Comparison of ENCODE assay signal across 9 mouse cellular contexts in genomic region chrX:37811179-37811578, GRCm38 (mm10). TPM values are rescaled to one million over a fixed set of nuclear protein-coding genes. Genes with fewer than 3 reads are reported as not detected.
DNase-seq lines count a peak whose midpoint lies in the region; ATAC-seq and TF ChIP-seq lines count a peak whose summit lies in the region.
"Had no signal": no experiment of that assay in that cellular context is flagged by ENCODE, and none has a peak within 500 bp of the region (broad histone marks: within the 10 kb centered on the region; RNA-seq: fewer than 3 reads in every experiment).

No protein-coding gene starts in this region.

- no peaks in the 10 kb centered on the region for H3K9me3 ChIP-seq in midbrain, embryonic 14.5 days (ENCODE audit: control insufficient read depth, low read length)
- H3K9me3 ChIP-seq in midbrain, embryonic 13.5 days = no peaks in the 10 kb centered on the region
- H3K9me3 ChIP-seq: limb, embryonic 15.5 days had no signal

- ATAC-seq in midbrain, embryonic 14.5 days (ENCODE audit: low FRiP score, low TSS enrichment) = no peak
- no peak for ATAC-seq in midbrain, embryonic 13.5 days

- no peak overlapping the region for H3K4me2 ChIP-seq in midbrain, embryonic 14.5 days (ENCODE audit: low read length)
- H3K4me2 ChIP-seq in midbrain, embryonic 13.5 days (replicated peaks) = no peak overlapping the region
- H3K4me2 ChIP-seq: limb, embryonic 15.5 days had no signal

- H3K4me3 ChIP-seq in gastrocnemius, adult 2 months = no peak overlapping the region
- H3K4me3 ChIP-seq in midbrain, embryonic 14.5 days (replicated peaks; ENCODE audit: low read depth, low read length) = no peak overlapping the region
- no peak overlapping the region for H3K4me3 ChIP-seq in midbrain, embryonic 13.5 days (replicated peaks)
- H3K4me3 ChIP-seq: limb, embryonic 15.5 days had no signal

- H3K27ac ChIP-seq in gastrocnemius, adult 2 months = no peak overlapping the region
- no peak overlapping the region for H3K27ac ChIP-seq in midbrain, embryonic 14.5 days (replicated peaks; ENCODE audit: low read depth, low read length)
- no peak overlapping the region for H3K27ac ChIP-seq in midbrain, embryonic 13.5 days
- H3K27ac ChIP-seq: limb, embryonic 15.5 days had no signal

- TF ChIP-seq CTCF in gastrocnemius, adult 2 months (IDR thresholded peaks at IDR 0.05) = peak; percentile 74

- intact Hi-C loops in gastrocnemius, adult 2 months (cut with DNase I) = no loop called here

- no peaks in the 10 kb centered on the region for H3K27me3 ChIP-seq in midbrain, embryonic 14.5 days (ENCODE audit: control insufficient read depth, insufficient read depth, low read length)
- no peaks in the 10 kb centered on the region for H3K27me3 ChIP-seq in midbrain, embryonic 13.5 days
- H3K27me3 ChIP-seq: limb, embryonic 15.5 days had no signal

- DNase-seq in gastrocnemius, adult 2 months = peak; percentile 25
- DNase-seq in gastrocnemius, postnatal 25 days = no peak
- DNase-seq in midbrain, embryonic 14.5 days = peak; percentile 17
- peak; percentile 9 for DNase-seq in adrenal gland, postnatal 25 days
- peak; percentile 66 to 70 for DNase-seq in kidney, postnatal 4 days
- peak; percentile 10 for DNase-seq in testis, postnatal 14 days (ENCODE audit: low spot score)
- DNase-seq in c-Kit-positive CD71-positive TER-119-positive erythroid progenitor cells, embryonic 14.5 days (ENCODE audit: low spot score) = no peak

- H3K4me1 ChIP-seq in midbrain, embryonic 14.5 days (ENCODE audit: control insufficient read depth, insufficient read depth, low read length) = no peaks in the 10 kb centered on the region
- H3K4me1 ChIP-seq in midbrain, embryonic 13.5 days (replicated peaks) = no peaks in the 10 kb centered on the region
- H3K4me1 ChIP-seq: limb, embryonic 15.5 days had no signal

- WGBS in midbrain, embryonic 14.5 days = 33% methylated on average over 5 of the region's 5 CpGs
- 38% methylated on average over 5 of the region's 5 CpGs for WGBS in midbrain, embryonic 13.5 days

- no peak overlapping the region for H3K9ac ChIP-seq in midbrain, embryonic 14.5 days (replicated peaks; ENCODE audit: low read length)
- H3K9ac ChIP-seq in midbrain, embryonic 13.5 days (replicated peaks) = no peak overlapping the region
- H3K9ac ChIP-seq: limb, embryonic 15.5 days had no signal

- no peaks in the 10 kb centered on the region for H3K36me3 ChIP-seq in midbrain, embryonic 14.5 days (ENCODE audit: control insufficient read depth, insufficient read depth, low read length)
- no peaks in the 10 kb centered on the region for H3K36me3 ChIP-seq in midbrain, embryonic 13.5 days
- H3K36me3 ChIP-seq: limb, embryonic 15.5 days had no signal

RNA-seq across cellular contexts. Expression of gene Rhox5, which starts 6.5 kb away (rescaled TPM):
- total RNA-seq in gastrocnemius, adult 2 months (2021) = not detected
- total RNA-seq in gastrocnemius, postnatal 25 days (2021) = not detected
- 0.38 TPM in 1 of 2 replicates, not detected in the other for polyA plus RNA-seq in midbrain, embryonic 14.5 days (2014; fragmentation: Nextera tagmentation; extraction: Ambion mirVana)
- not detected in 2 replicates for polyA plus RNA-seq in midbrain, embryonic 13.5 days (2015; fragmentation: Nextera tagmentation; extraction: Ambion mirVana)
- not detected in 2 replicates for total RNA-seq in adrenal gland, postnatal 25 days (2021)

RNA-seq across cellular contexts. Expression of gene Rhox6, which starts 15.5 kb away (rescaled TPM):
- not detected for total RNA-seq in gastrocnemius, adult 2 months (2021)
- total RNA-seq in gastrocnemius, postnatal 25 days (2021) = not detected
- not detected in 2 replicates for polyA plus RNA-seq in midbrain, embryonic 14.5 days (2014; fragmentation: Nextera tagmentation; extraction: Ambion mirVana)
- not detected in 2 replicates for polyA plus RNA-seq in midbrain, embryonic 13.5 days (2015; fragmentation: Nextera tagmentation; extraction: Ambion mirVana)
- not detected in 2 replicates for total RNA-seq in adrenal gland, postnatal 25 days (2021)

RNA-seq across cellular contexts. Expression of gene Rhox7a, which starts 20.3 kb away (rescaled TPM):
- not detected for total RNA-seq in gastrocnemius, adult 2 months (2021)
- not detected for total RNA-seq in gastrocnemius, postnatal 25 days (2021)
- polyA plus RNA-seq in midbrain, embryonic 14.5 days (2014; fragmentation: Nextera tagmentation; extraction: Ambion mirVana) = not detected in 2 replicates
- not detected in 2 replicates for polyA plus RNA-seq in midbrain, embryonic 13.5 days (2015; fragmentation: Nextera tagmentation; extraction: Ambion mirVana)
- total RNA-seq in adrenal gland, postnatal 25 days (2021) = not detected in 2 replicates
- polyA plus RNA-seq: limb, embryonic 15.5 days had no signal

Comparison
In these comparisons a context has a peak if more than half of its experiments do, and no peak if none do; other contexts are left out.
1. DNase-seq: peak in gastrocnemius, adult 2 months (single experiment), midbrain, embryonic 14.5 days (single experiment), adrenal gland, postnatal 25 days (single experiment), kidney, postnatal 4 days (2 of 2) and testis, postnatal 14 days (single experiment); none in gastrocnemius, postnatal 25 days (single experiment) and c-Kit-positive CD71-positive TER-119-positive erythroid progenitor cells, embryonic 14.5 days (single experiment).